Mouse (Mus musculus): ENCODE measurements around the gene Tsnax. TPM values are rescaled to one million over a fixed set of nuclear protein-coding genes. Genes with fewer than 3 reads are reported as not detected.
A peak's percentile ranks its signal among the peaks of the same experiment; 100 is the strongest.

The Tsnax gene
- total RNA-seq, 1 experiment, result 46.9 TPM

DNA sequence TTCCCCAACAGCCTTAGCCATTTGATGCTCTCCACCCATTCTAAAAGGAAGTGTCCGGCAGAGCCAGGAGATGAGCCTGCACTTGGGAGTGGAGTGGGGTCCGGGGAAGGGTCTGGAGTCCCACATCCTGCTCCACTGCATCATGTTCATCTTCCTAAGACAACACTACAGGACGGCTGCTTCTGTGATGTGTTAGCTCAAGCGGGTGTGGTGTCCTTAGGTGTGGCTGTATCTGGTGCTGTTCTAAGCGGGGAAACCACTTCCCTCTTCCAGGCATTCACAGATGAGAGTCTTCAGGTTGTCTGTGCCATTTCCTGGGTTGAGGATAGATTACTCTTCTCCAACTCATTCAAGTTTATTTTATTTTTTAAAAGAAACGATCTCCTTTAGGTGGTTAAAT is 37.0 kb downstream of the Tsnax start:
- no peak for DNase-seq (ENCODE audit: low read depth, low spot score)
- no peak for TF ChIP-seq HCFC1 (IDR thresholded peaks at IDR 0.05; ENCODE audit: borderline replicate concordance, insufficient read depth, low read length)
- no peak overlapping the region for H3K9ac ChIP-seq (ENCODE audit: insufficient read depth, low read depth, low read length, poor library complexity, severe bottlenecking)
- no peaks in the 10 kb centered on the region for H3K36me3 ChIP-seq (ENCODE audit: control insufficient read depth, insufficient read depth, low read length, poor library complexity, severe bottlenecking)
- no peaks in the 10 kb centered on the region for H3K9me3 ChIP-seq (ENCODE audit: control insufficient read depth, insufficient read depth, low read depth, low read length)
- H3K27ac ChIP-seq (ENCODE audit: insufficient read depth, low read depth, low read length, poor library complexity, severe bottlenecking), result no peak overlapping the region
- no peak overlapping the region for H3K4me3 ChIP-seq (ENCODE audit: insufficient read depth in 1 of 2, low read depth in 1 of 2, low read length in 2 of 2, poor library complexity in 1 of 2, severe bottlenecking in 1 of 2)
- H3K4me1 ChIP-seq (ENCODE audit: control insufficient read depth in 2 of 2, insufficient read depth in 2 of 2, low read length in 2 of 2, poor library complexity in 1 of 2), result peaks cover 0 to 4% of the 10 kb centered on the region in 2 experiments; a peak in 2 of 4 replicates
- in situ Hi-C loops (cut with MboI; ENCODE audit: low sequenced_read_pairs in 2 of 2, unreplicated experiment in 2 of 2), result no loop called here

DNA sequence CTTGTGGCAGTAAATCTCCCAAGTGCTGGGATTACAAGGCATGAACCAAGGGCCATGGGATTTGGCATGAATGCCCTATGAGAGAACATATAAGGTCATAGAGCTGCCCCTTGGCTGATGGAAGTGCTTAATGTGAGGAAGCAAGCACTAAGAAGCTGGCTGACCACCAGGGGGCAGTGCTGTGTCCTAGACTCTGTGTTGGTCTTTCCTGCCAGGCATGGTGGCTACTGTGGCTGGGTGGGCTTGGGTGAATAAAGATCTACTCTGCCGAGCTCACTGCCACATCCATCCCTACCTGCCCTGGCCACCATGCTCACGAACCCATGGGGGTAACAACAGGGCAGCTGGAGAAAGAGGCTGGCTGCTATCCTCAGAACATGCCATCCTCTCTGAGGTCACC is 39.2 kb downstream of the Tsnax start:
- TF ChIP-seq ZC3H11A (IDR thresholded peaks at IDR 0.05; ENCODE audit: borderline replicate concordance, low read depth, low read length) (0 out of 2 replicates have a peak, but pooled peaks have one; percentile 22), CHD2 (IDR thresholded peaks at IDR 0.05; ENCODE audit: low read depth, low read length) (no peak), ZNF384 (IDR thresholded peaks at IDR 0.05; ENCODE audit: low read depth, low read length) (no peak), HCFC1 (IDR thresholded peaks at IDR 0.05; ENCODE audit: borderline replicate concordance, insufficient read depth, low read length) (no peak)
- H3K9me3 ChIP-seq (ENCODE audit: control insufficient read depth, insufficient read depth, low read depth, low read length), result no peaks in the 10 kb centered on the region
- in situ Hi-C loops (cut with MboI; ENCODE audit: low sequenced_read_pairs in 2 of 2, unreplicated experiment in 2 of 2), result no loop called here
- H3K27ac ChIP-seq (ENCODE audit: insufficient read depth, low read depth, low read length, poor library complexity, severe bottlenecking), result no peak overlapping the region
- H3K4me1 ChIP-seq (ENCODE audit: control insufficient read depth in 2 of 2, insufficient read depth in 2 of 2, low read length in 2 of 2, poor library complexity in 1 of 2), result peaks cover 0 to 4% of the 10 kb centered on the region in 2 experiments; a peak in 2 of 4 replicates
- no peak overlapping the region for H3K4me3 ChIP-seq (ENCODE audit: insufficient read depth in 1 of 2, low read depth in 1 of 2, low read length in 2 of 2, poor library complexity in 1 of 2, severe bottlenecking in 1 of 2)
- H3K9ac ChIP-seq (ENCODE audit: insufficient read depth, low read depth, low read length, poor library complexity, severe bottlenecking), result no peak overlapping the region
- H3K36me3 ChIP-seq (ENCODE audit: control insufficient read depth, insufficient read depth, low read length, poor library complexity, severe bottlenecking), result no peaks in the 10 kb centered on the region
- DNase-seq (ENCODE audit: low read depth, low spot score), result peak; percentile 63

- Histone ChIP-seq H3K9me3 (ENCODE audit: control insufficient read depth, insufficient read depth, low read depth, low read length) (no peaks in the 10 kb centered on the region), H3K4me1 (ENCODE audit: control insufficient read depth in 2 of 2, insufficient read depth in 2 of 2, low read length in 2 of 2, poor library complexity in 1 of 2) (peaks cover 0 to 4% of the 10 kb centered on the region in 2 experiments; a peak in 2 of 4 replicates), H3K36me3 (ENCODE audit: control insufficient read depth, insufficient read depth, low read length, poor library complexity, severe bottlenecking) (no peaks in the 10 kb centered on the region), H3K27ac (ENCODE audit: insufficient read depth, low read depth, low read length, poor library complexity, severe bottlenecking) (no peak within 1 kb of the TSS), H3K9ac (ENCODE audit: insufficient read depth, low read depth, low read length, poor library complexity, severe bottlenecking) (peak within 1 kb of the TSS; percentile 52), H3K4me3 (ENCODE audit: insufficient read depth in 1 of 2, low read depth in 1 of 2, low read length in 2 of 2, poor library complexity in 1 of 2, severe bottlenecking in 1 of 2) (peak within 1 kb of the TSS; percentile 69 to 72)
- in situ Hi-C loops (cut with MboI; ENCODE audit: low sequenced_read_pairs in 2 of 2, unreplicated experiment in 2 of 2), result no loop called here
- no peak for TF ChIP-seq ZNF384 (IDR thresholded peaks at IDR 0.05; ENCODE audit: low read depth, low read length)
- TF ChIP-seq ZC3H11A (IDR thresholded peaks at IDR 0.05; ENCODE audit: borderline replicate concordance, low read depth, low read length), result no peak
- no peak for TF ChIP-seq HCFC1 (IDR thresholded peaks at IDR 0.05; ENCODE audit: borderline replicate concordance, insufficient read depth, low read length)
- no peak for TF ChIP-seq CHD2 (IDR thresholded peaks at IDR 0.05; ENCODE audit: low read depth, low read length)
- TF ChIP-seq MAFK (IDR thresholded peaks at IDR 0.05; ENCODE audit: insufficient read depth, low read depth, low read length), result no peak
- DNase-seq (ENCODE audit: low read depth, low spot score), result no peak
These were observed 41.0 kb downstream of the Tsnax start, which contains the start of gene Disc1 for GRCm38 (mm10) chr8:125053505-125054435. TSS of gene Disc1 (plus strand) at chr8:125054195.

- H3K9me3 ChIP-seq (ENCODE audit: control insufficient read depth, insufficient read depth, low read depth, low read length), result no peaks in the 10 kb centered on the region
- TF ChIP-seq ZC3H11A (IDR thresholded peaks at IDR 0.05; ENCODE audit: borderline replicate concordance, low read depth, low read length), result no peak
- TF ChIP-seq ZNF384 (IDR thresholded peaks at IDR 0.05; ENCODE audit: low read depth, low read length), result no peak
- no peak for TF ChIP-seq HCFC1 (IDR thresholded peaks at IDR 0.05; ENCODE audit: borderline replicate concordance, insufficient read depth, low read length)
- TF ChIP-seq CHD2 (IDR thresholded peaks at IDR 0.05; ENCODE audit: low read depth, low read length), result no peak
- TF ChIP-seq MAFK (IDR thresholded peaks at IDR 0.05; ENCODE audit: insufficient read depth, low read depth, low read length), result no peak
- no peak for DNase-seq (ENCODE audit: low read depth, low spot score)
These were observed 41.6 kb downstream of the Tsnax start for GRCm38 (mm10) chr8:125054436-125054810.

More at GRCm38 (mm10) chr8:125054436-125054810, 41.6 kb downstream of the Tsnax start:
- H3K4me3 ChIP-seq (ENCODE audit: insufficient read depth in 1 of 2, low read depth in 1 of 2, low read length in 2 of 2, poor library complexity in 1 of 2, severe bottlenecking in 1 of 2), result peak overlapping the region; percentile 69 to 72
- H3K36me3 ChIP-seq (ENCODE audit: control insufficient read depth, insufficient read depth, low read length, poor library complexity, severe bottlenecking), result no peaks in the 10 kb centered on the region
- no peak overlapping the region for H3K27ac ChIP-seq (ENCODE audit: insufficient read depth, low read depth, low read length, poor library complexity, severe bottlenecking)
- H3K9ac ChIP-seq (ENCODE audit: insufficient read depth, low read depth, low read length, poor library complexity, severe bottlenecking), result peak overlapping the region; percentile 52
- in situ Hi-C loops (cut with MboI; ENCODE audit: low sequenced_read_pairs in 2 of 2, unreplicated experiment in 2 of 2), result no loop called here
- peaks cover 0 to 3% of the 10 kb centered on the region in 2 experiments; a peak in 2 of 4 replicates for H3K4me1 ChIP-seq (ENCODE audit: control insufficient read depth in 2 of 2, insufficient read depth in 2 of 2, low read length in 2 of 2, poor library complexity in 1 of 2)

Data from ES-E14 (cell line).